Mouse (Mus musculus) C2C12 (cell line): Measurements from ENCODE around the gene Sult4a1. TPM values are rescaled to one million over a fixed set of nuclear protein-coding genes. Genes with fewer than 3 reads are reported as not detected.

Experiments used
- H3K27me3 ChIP-seq: one replicate; pipeline ENCODE4 v1.6.1; 2011; ENCODE audit not compliant: control insufficient read depth, insufficient read depth, insufficient read length
- H3K36me3 ChIP-seq: one replicate; pipeline ENCODE4 v1.6.1; 2011; ENCODE audit not compliant: control insufficient read depth, insufficient read depth
- H3K4me3 ChIP-seq: one replicate; pipeline ENCODE4 v1.5.1; 2011; ENCODE audit warnings: mild to moderate bottlenecking, control low read depth; ENCODE audit not compliant: poor library complexity, insufficient read depth, severe bottlenecking
- H3K79me2 ChIP-seq: one replicate; pipeline ENCODE4 v1.6.1; 2011; ENCODE audit not compliant: control insufficient read depth, insufficient read depth
- H3K79me3 ChIP-seq: one replicate; pipeline ENCODE4 v1.6.1; 2011; ENCODE audit warnings: low read depth, control low read depth
- H3ac ChIP-seq: one replicate; pipeline ENCODE3; 2011; ENCODE audit warnings: low read depth; ENCODE audit not compliant: control insufficient read depth, insufficient read length
- CEBPB ChIP-seq: IDR thresholded peaks from one replicate; pipeline ENCODE4 v1.6.1; 2011; ENCODE audit warnings: low read depth, mild to moderate bottlenecking, control low read depth, moderate library complexity
- CTCF ChIP-seq: IDR thresholded peaks from one replicate; pipeline ENCODE4 v1.5.1; 2011; ENCODE audit not compliant: control insufficient read depth, insufficient read depth, insufficient read length
- FOSL1 ChIP-seq: IDR thresholded peaks from one replicate; pipeline ENCODE4 v1.8.0; 2011; ENCODE audit warnings: mild to moderate bottlenecking, low read length; ENCODE audit not compliant: poor library complexity, insufficient read depth, severe bottlenecking
- MAX ChIP-seq: IDR thresholded peaks from one replicate; pipeline ENCODE4 v1.6.1; 2011; ENCODE audit warnings: mild to moderate bottlenecking, control low read depth
- MYOD1 ChIP-seq: IDR thresholded peaks from one replicate; pipeline ENCODE4 v1.6.1; 2011; ENCODE audit warnings: low read depth; ENCODE audit not compliant: control insufficient read depth, insufficient read length
- MYOG ChIP-seq: IDR thresholded peaks from one replicate; pipeline ENCODE4 v1.6.1; 2011; ENCODE audit not compliant: control insufficient read depth, insufficient read length; ENCODE audit errors: extremely low read depth
- USF1 ChIP-seq: IDR thresholded peaks from one replicate; pipeline ENCODE4 v1.6.1; 2011; ENCODE audit warnings: low read depth, mild to moderate bottlenecking, control low read depth, moderate library complexity
- polyA plus RNA-seq: library from polyadenylated mRNA; unstranded; fragments of >200 nt; fragmentation: generic; extraction: Trizol; gene quantifications from one replicate; pipeline ENCODE4 v1.2.1, GENCODE M21; 2012; ENCODE audit warnings: missing spikeins

The Sult4a1 gene
- polyA plus RNA-seq, 1 experiment, result not detected

- no peak for TF ChIP-seq MAX
- no peak for TF ChIP-seq USF1
- no peak for TF ChIP-seq CEBPB
- no peak for TF ChIP-seq CTCF
- TF ChIP-seq MYOD1, result no peak
- no peak for TF ChIP-seq FOSL1
- TF ChIP-seq MYOG, result no peak
- no peak overlapping the region for H3K4me3 ChIP-seq
- no peaks in the 10 kb centered on the region for H3K36me3 ChIP-seq
- peaks cover 41% of the 10 kb centered on the region for H3K27me3 ChIP-seq
- H3ac ChIP-seq, result no peak overlapping the region
- H3K79me3 ChIP-seq, result no peaks in the 10 kb centered on the region
- no peaks in the 10 kb centered on the region for H3K79me2 ChIP-seq
Observed at GRCm38 (mm10) chr15:84135472-84135871, 29.9 kb upstream of the Sult4a1 start.

GRCm38 (mm10) chr15:84133440-84133839 is 27.9 kb upstream of the Sult4a1 start:
- Histone ChIP-seq H3ac (no peak overlapping the region), H3K79me2 (no peaks in the 10 kb centered on the region), H3K36me3 (no peaks in the 10 kb centered on the region), H3K27me3 (peaks cover 26% of the 10 kb centered on the region), H3K79me3 (no peaks in the 10 kb centered on the region), H3K4me3 (no peak overlapping the region)
- TF ChIP-seq CEBPB, result no peak
- no peak for TF ChIP-seq USF1
- no peak for TF ChIP-seq CTCF
- TF ChIP-seq MAX, result no peak
- TF ChIP-seq MYOG, result no peak
- no peak for TF ChIP-seq FOSL1
- no peak for TF ChIP-seq MYOD1

- no peaks in the 10 kb centered on the region for H3K36me3 ChIP-seq
- H3K79me2 ChIP-seq, result no peaks in the 10 kb centered on the region
- H3K4me3 ChIP-seq, result no peak overlapping the region
- H3K79me3 ChIP-seq, result no peaks in the 10 kb centered on the region
- H3K27me3 ChIP-seq, result peaks cover 31% of the 10 kb centered on the region
- TF ChIP-seq FOSL1 (no peak), CEBPB (no peak), USF1 (no peak), MAX (no peak), MYOD1 (no peak), CTCF (no peak), MYOG (no peak)
- no peak overlapping the region for H3ac ChIP-seq
Observed at GRCm38 (mm10) chr15:84131971-84132370, 26.4 kb upstream of the Sult4a1 start.

- no peaks in the 10 kb centered on the region for H3K79me2 ChIP-seq
- H3K4me3 ChIP-seq, result no peak overlapping the region
- no peak overlapping the region for H3ac ChIP-seq
- H3K27me3 ChIP-seq, result peaks cover 31% of the 10 kb centered on the region
- H3K79me3 ChIP-seq, result no peaks in the 10 kb centered on the region
- H3K36me3 ChIP-seq, result no peaks in the 10 kb centered on the region
- TF ChIP-seq USF1, result no peak
- no peak for TF ChIP-seq FOSL1
- TF ChIP-seq MYOD1, result no peak
- TF ChIP-seq MAX, result no peak
- TF ChIP-seq CTCF, result no peak
- TF ChIP-seq MYOG, result no peak
- no peak for TF ChIP-seq CEBPB
Observed at GRCm38 (mm10) chr15:84131096-84131786, 25.7 kb upstream of the Sult4a1 start.

- Histone ChIP-seq H3K4me3 (no peak overlapping the region), H3K79me2 (no peaks in the 10 kb centered on the region), H3K36me3 (no peaks in the 10 kb centered on the region), H3K27me3 (peaks cover 63% of the 10 kb centered on the region), H3ac (no peak overlapping the region), H3K79me3 (no peaks in the 10 kb centered on the region)
- TF ChIP-seq MYOD1 (no peak), USF1 (no peak), FOSL1 (no peak), CTCF (no peak), MYOG (no peak)
Observed at GRCm38 (mm10) chr15:84126871-84127270, 21.3 kb upstream of the Sult4a1 start.

- Histone ChIP-seq H3K27me3 (peaks cover 67% of the 10 kb centered on the region), H3K36me3 (no peaks in the 10 kb centered on the region), H3K79me3 (no peaks in the 10 kb centered on the region), H3K79me2 (no peaks in the 10 kb centered on the region), H3K4me3 (no peak overlapping the region), H3ac (no peak overlapping the region)
- TF ChIP-seq FOSL1, result no peak
- TF ChIP-seq MAX, result no peak
- TF ChIP-seq MYOG, result no peak
- TF ChIP-seq CEBPB, result no peak
- no peak for TF ChIP-seq MYOD1
- TF ChIP-seq USF1, result no peak
- TF ChIP-seq CTCF, result no peak
Observed at GRCm38 (mm10) chr15:84126447-84126846, 20.9 kb upstream of the Sult4a1 start.
